In genomic region chr7:80749624-80750023, GRCm38 (mm10) we compare ENCODE assay signal across 23 mouse cellular contexts.
"Had no signal": no experiment of that assay in that cellular context is flagged by ENCODE, and none has a peak within 500 bp of the region (broad histone marks: within the 10 kb centered on the region; RNA-seq: fewer than 3 reads in every experiment).

No protein-coding gene starts in this region.

- H3K27me3 ChIP-seq: intestine, embryonic 15.5 days; limb, embryonic 13.5 days; liver, embryonic 12.5 days; liver, embryonic 15.5 days; lung, embryonic 15.5 days; megakaryocyte, embryonic 14.5 days; midbrain, embryonic 13.5 days had no signal

- ATAC-seq: intestine, embryonic 15.5 days; liver, embryonic 12.5 days; midbrain, embryonic 13.5 days; midbrain, embryonic 16.5 days had no signal

- H3K4me3 ChIP-seq: intestine, embryonic 15.5 days; limb, embryonic 10.5 days; limb, embryonic 13.5 days; liver, embryonic 12.5 days; liver, embryonic 15.5 days; lung, embryonic 15.5 days; megakaryocyte, embryonic 14.5 days; midbrain, embryonic 10.5 days; midbrain, embryonic 13.5 days; myocyte had no signal

- H3K4me1 ChIP-seq: liver, embryonic 12.5 days; liver, embryonic 15.5 days had no signal

- H3K9me3 ChIP-seq: intestine, embryonic 15.5 days; limb, embryonic 10.5 days; limb, embryonic 13.5 days; liver, embryonic 12.5 days; liver, embryonic 15.5 days; lung, embryonic 15.5 days; megakaryocyte, embryonic 14.5 days; midbrain, embryonic 10.5 days; midbrain, embryonic 13.5 days had no signal

- H3K27ac ChIP-seq: intestine, embryonic 15.5 days; limb, embryonic 10.5 days; liver, embryonic 12.5 days; liver, embryonic 15.5 days; lung, embryonic 15.5 days; midbrain, embryonic 10.5 days; midbrain, embryonic 13.5 days had no signal

- DNase-seq: kidney, adult 11 months; kidney, adult 9 months; kidney, postnatal 14 days; kidney, postnatal 4 days; liver; lung, adult 18-20 months; lung, postnatal 10 days; lung, postnatal 36 days; right cerebral cortex, postnatal 14 days; right cerebral cortex, postnatal 4 days; thymus, adult 18-20 months; thymus, postnatal 4 days had no signal

- H3K9ac ChIP-seq: intestine, embryonic 15.5 days; limb, embryonic 13.5 days; liver, embryonic 12.5 days; liver, embryonic 15.5 days; lung, embryonic 15.5 days; midbrain, embryonic 13.5 days had no signal

- H3K4me2 ChIP-seq: intestine, embryonic 15.5 days; limb, embryonic 13.5 days; liver, embryonic 12.5 days; liver, embryonic 15.5 days; lung, embryonic 15.5 days; midbrain, embryonic 13.5 days had no signal
